Mouse (Mus musculus): ENCODE results near the gene Tgfb1. TPM values are rescaled to one million over a fixed set of nuclear protein-coding genes. Genes with fewer than 3 reads are reported as not detected.

Gene Tgfb1
- polyA plus RNA-seq, 1 experiment from 2014 or later: 1.8 TPM

DNA sequence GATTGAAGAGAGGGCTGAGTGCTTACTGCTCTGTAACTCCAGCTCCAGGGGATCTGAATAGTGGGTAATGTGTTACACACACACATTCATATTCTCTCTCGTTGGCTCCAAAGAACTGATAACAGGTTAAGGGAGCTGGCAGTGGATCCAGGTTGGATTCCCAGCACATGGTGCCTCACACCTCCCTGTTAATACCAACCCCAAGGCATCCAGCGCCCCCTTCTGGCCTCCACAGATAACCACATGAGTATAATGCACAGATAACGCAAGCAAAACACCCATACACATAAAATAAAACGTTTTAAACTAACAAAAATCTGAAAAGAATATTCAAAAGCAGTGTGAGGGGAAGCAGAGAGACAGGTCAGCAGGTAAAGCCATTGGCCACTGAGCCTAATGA is 14.4 kb upstream of the Tgfb1 start:
- no peak for ATAC-seq
- no peak overlapping the region for H3K4me3 ChIP-seq (ENCODE audit: low read length)
- peaks cover 7% of the 10 kb centered on the region; the same call in 1 of the 2 replicates for H3K4me1 ChIP-seq (ENCODE audit: control insufficient read depth, insufficient read depth, low read length)
- no peak overlapping the region for H3K9ac ChIP-seq (ENCODE audit: low read depth, low read length)
- H3K36me3 ChIP-seq (ENCODE audit: control insufficient read depth, insufficient read depth, low read length): no peaks in the 10 kb centered on the region
- WGBS: 55% methylated on average over 4 of the region's 4 CpGs
- peaks cover 24% of the 10 kb centered on the region for H3K27me3 ChIP-seq (replicated peaks; ENCODE audit: control insufficient read depth, insufficient read depth, low read length)
- no peaks in the 10 kb centered on the region for H3K9me3 ChIP-seq (ENCODE audit: control insufficient read depth, low read length)
- H3K4me2 ChIP-seq (ENCODE audit: low read depth, low read length): no peak overlapping the region
- H3K27ac ChIP-seq (ENCODE audit: low read length): no peak overlapping the region

DNA sequence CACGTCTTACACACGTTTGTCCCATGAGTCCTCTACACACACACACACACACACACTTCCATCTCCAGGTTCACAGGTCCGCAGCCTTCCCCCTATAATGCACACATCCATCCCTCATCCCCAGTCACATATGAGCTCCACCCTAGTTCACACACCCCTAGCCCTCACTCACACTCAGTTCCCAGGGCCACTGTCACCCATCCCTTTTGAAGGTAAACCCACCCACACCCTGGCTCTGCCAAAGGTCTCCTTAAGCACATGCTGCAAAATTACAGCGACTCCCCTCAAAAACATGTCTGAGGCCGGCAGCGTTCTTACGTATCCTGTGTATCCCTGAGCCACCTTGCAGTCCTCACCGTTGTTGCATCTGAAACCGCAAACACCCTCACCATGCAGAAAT is 12.5 kb upstream of the Tgfb1 start:
- H3K4me1 ChIP-seq (ENCODE audit: control insufficient read depth, insufficient read depth, low read length): peaks cover 7% of the 10 kb centered on the region; the same call in 1 of the 2 replicates
- H3K27ac ChIP-seq (ENCODE audit: low read length): no peak overlapping the region
- no peaks in the 10 kb centered on the region for H3K9me3 ChIP-seq (ENCODE audit: control insufficient read depth, low read length)
- peak overlapping the region; percentile 44; the same call in 1 of the 2 replicates for H3K4me3 ChIP-seq (ENCODE audit: low read length)
- peak overlapping the region; percentile 53 for H3K9ac ChIP-seq (ENCODE audit: low read depth, low read length)
- no peaks in the 10 kb centered on the region for H3K36me3 ChIP-seq (ENCODE audit: control insufficient read depth, insufficient read depth, low read length)
- 21% methylated on average over 9 of the region's 9 CpGs for whole genome bisulfite sequencing
- H3K27me3 ChIP-seq (replicated peaks; ENCODE audit: control insufficient read depth, insufficient read depth, low read length): peaks cover 24% of the 10 kb centered on the region
- no peak for ATAC-seq
- peak overlapping the region; percentile 62; the same call in 1 of the 2 replicates for H3K4me2 ChIP-seq (ENCODE audit: low read depth, low read length)

DNA sequence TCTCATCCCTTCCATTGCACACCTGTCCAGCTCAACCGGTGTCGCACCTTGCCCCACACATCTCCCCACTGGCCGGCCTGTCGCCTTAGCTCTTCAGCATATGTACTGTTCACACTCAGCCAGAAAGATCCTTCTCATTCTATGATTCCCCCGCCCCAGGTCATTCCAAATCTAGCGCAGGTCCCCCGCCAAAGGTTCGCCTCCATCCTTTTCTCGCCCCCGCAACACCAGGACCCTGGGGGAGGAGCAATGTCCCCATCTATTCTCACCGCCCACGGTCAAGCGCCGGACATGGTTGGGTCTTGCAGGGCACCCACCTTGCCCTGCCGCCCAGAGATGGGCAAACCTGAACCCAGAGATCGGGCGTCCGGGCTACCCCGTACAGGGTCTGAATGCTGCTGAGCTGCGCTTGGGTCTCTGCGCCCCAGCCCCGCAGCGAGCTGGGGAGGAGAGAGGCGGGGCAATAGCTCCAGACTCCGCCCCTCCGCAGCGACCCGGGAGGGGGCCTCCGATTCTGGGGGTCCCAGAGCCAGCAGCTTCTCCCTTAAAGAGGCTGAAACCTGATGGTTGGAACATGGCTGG is 12.0 kb upstream of the Tgfb1 start, which contains the start of gene Tmem91:
TSS of gene Tmem91 (minus strand) at position 448 of the 582 bp plus-strand sequence.
- peaks cover 24% of the 10 kb centered on the region for H3K27me3 ChIP-seq (replicated peaks; ENCODE audit: control insufficient read depth, insufficient read depth, low read length)
- H3K4me2 ChIP-seq (ENCODE audit: low read depth, low read length): peak within 1 kb of the TSS; percentile 62
- no peaks in the 10 kb centered on the region for H3K36me3 ChIP-seq (ENCODE audit: control insufficient read depth, insufficient read depth, low read length)
- H3K9ac ChIP-seq (ENCODE audit: low read depth, low read length): peak within 1 kb of the TSS; percentile 53
- H3K4me1 ChIP-seq (ENCODE audit: control insufficient read depth, insufficient read depth, low read length): peaks cover 7% of the 10 kb centered on the region; the same call in 1 of the 2 replicates
- no peaks in the 10 kb centered on the region for H3K9me3 ChIP-seq (ENCODE audit: control insufficient read depth, low read length)
- WGBS: 2% methylated on average over 29 of the region's 29 CpGs
- ATAC-seq: no peak
- peak within 1 kb of the TSS; percentile 44 for H3K4me3 ChIP-seq (ENCODE audit: low read length)
- no peak within 1 kb of the TSS for H3K27ac ChIP-seq (ENCODE audit: low read length)

- no peaks in the 10 kb centered on the region for H3K36me3 ChIP-seq (ENCODE audit: control insufficient read depth, insufficient read depth, low read length)
- H3K9me3 ChIP-seq (ENCODE audit: control insufficient read depth, low read length): no peaks in the 10 kb centered on the region
- peaks cover 24% of the 10 kb centered on the region for H3K27me3 ChIP-seq (replicated peaks; ENCODE audit: control insufficient read depth, insufficient read depth, low read length)
- no peak for ATAC-seq
- no peak overlapping the region for H3K9ac ChIP-seq (ENCODE audit: low read depth, low read length)
- H3K27ac ChIP-seq (ENCODE audit: low read length): no peak overlapping the region
- peaks cover 11% of the 10 kb centered on the region; the same call in 1 of the 2 replicates for H3K4me1 ChIP-seq (ENCODE audit: control insufficient read depth, insufficient read depth, low read length)
- H3K4me2 ChIP-seq (ENCODE audit: low read depth, low read length): no peak overlapping the region
- no peak overlapping the region; the same call in 1 of the 2 replicates for H3K4me3 ChIP-seq (ENCODE audit: low read length)
- WGBS: 39% methylated on average over 6 of the region's 6 CpGs
Measured at GRCm38 (mm10) chr7:25675405-25675804, 11.4 kb upstream of the Tgfb1 start.

- H3K36me3 ChIP-seq (ENCODE audit: control insufficient read depth, insufficient read depth, low read length): no peaks in the 10 kb centered on the region
- no peak overlapping the region for H3K9ac ChIP-seq (ENCODE audit: low read depth, low read length)
- no peaks in the 10 kb centered on the region for H3K9me3 ChIP-seq (ENCODE audit: control insufficient read depth, low read length)
- no peak overlapping the region for H3K27ac ChIP-seq (ENCODE audit: low read length)
- H3K4me3 ChIP-seq (ENCODE audit: low read length): no peak overlapping the region
- H3K4me2 ChIP-seq (ENCODE audit: low read depth, low read length): no peak overlapping the region
- WGBS: 51% methylated on average over 15 of the region's 15 CpGs
- peaks cover 14% of the 10 kb centered on the region; the same call in 1 of the 2 replicates for H3K4me1 ChIP-seq (ENCODE audit: control insufficient read depth, insufficient read depth, low read length)
- ATAC-seq: no peak
- H3K27me3 ChIP-seq (replicated peaks; ENCODE audit: control insufficient read depth, insufficient read depth, low read length): peaks cover 24% of the 10 kb centered on the region
Measured at GRCm38 (mm10) chr7:25676085-25676781, 10.6 kb upstream of the Tgfb1 start.

- H3K27ac ChIP-seq (ENCODE audit: low read length): no peak overlapping the region
- no peaks in the 10 kb centered on the region for H3K36me3 ChIP-seq (ENCODE audit: control insufficient read depth, insufficient read depth, low read length)
- peaks cover 15% of the 10 kb centered on the region; the same call in 1 of the 2 replicates for H3K4me1 ChIP-seq (ENCODE audit: control insufficient read depth, insufficient read depth, low read length)
- WGBS: 86% methylated on average over 7 of the region's 7 CpGs
- H3K27me3 ChIP-seq (replicated peaks; ENCODE audit: control insufficient read depth, insufficient read depth, low read length): peaks cover 24% of the 10 kb centered on the region
- no peak overlapping the region for H3K4me2 ChIP-seq (ENCODE audit: low read depth, low read length)
- no peaks in the 10 kb centered on the region for H3K9me3 ChIP-seq (ENCODE audit: control insufficient read depth, low read length)
- no peak overlapping the region for H3K4me3 ChIP-seq (ENCODE audit: low read length)
- no peak overlapping the region for H3K9ac ChIP-seq (ENCODE audit: low read depth, low read length)
- no peak for ATAC-seq
Measured at GRCm38 (mm10) chr7:25677013-25677412, 9.8 kb upstream of the Tgfb1 start.

GRCm38 (mm10) chr7:25679971-25680370 is 6.8 kb upstream of the Tgfb1 start:
- Histone ChIP-seq H3K4me2 (ENCODE audit: low read depth, low read length) (peak overlapping the region; percentile 81), H3K36me3 (ENCODE audit: control insufficient read depth, insufficient read depth, low read length) (no peaks in the 10 kb centered on the region), H3K9me3 (ENCODE audit: control insufficient read depth, low read length) (no peaks in the 10 kb centered on the region), H3K9ac (ENCODE audit: low read depth, low read length) (peak overlapping the region; percentile 76), H3K4me3 (ENCODE audit: low read length) (peak overlapping the region; percentile 75), H3K4me1 (ENCODE audit: control insufficient read depth, insufficient read depth, low read length) (peaks cover 15% of the 10 kb centered on the region; the same call in 1 of the 2 replicates), H3K27me3 (replicated peaks; ENCODE audit: control insufficient read depth, insufficient read depth, low read length) (peaks cover 7% of the 10 kb centered on the region), H3K27ac (ENCODE audit: low read length) (peak overlapping the region; percentile 92)
- ATAC-seq: no peak
- 6% methylated on average over 6 of the region's 6 CpGs for WGBS

DNA sequence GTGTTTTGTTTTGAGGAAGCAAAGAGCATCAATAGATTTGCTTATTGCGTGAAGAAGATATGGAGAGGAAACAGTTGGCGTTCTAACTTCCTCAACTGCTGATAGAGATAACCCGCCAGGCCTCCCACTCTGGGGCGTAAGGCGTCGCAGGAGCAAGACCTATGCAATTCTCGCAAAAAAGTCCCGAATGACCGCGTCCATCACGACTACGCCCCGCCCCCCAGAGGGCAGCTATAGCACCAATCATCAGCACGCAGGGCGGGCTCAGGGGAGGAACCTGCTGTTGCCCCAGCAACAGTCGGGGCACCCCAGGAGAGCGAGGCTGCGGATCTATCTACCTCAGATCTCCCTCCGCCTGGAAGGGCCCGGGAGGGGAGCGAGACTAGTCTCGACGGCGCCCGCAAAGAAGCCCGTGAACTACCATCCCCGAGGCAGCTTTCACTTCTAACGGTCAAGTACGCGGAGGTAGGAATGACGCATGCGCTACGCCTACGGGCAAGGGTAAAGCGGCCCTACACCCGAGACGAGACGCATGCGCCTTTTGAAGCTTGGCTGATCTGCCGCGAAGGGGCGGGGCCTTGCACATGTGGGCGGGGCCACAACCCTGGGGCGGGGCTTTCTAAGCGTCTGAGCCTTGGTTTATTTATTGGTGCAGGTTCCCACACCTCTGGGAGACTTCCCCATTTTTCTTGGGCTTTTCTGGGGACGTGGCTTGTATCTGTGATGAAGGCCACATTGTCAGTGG is 6.1 kb upstream of the Tgfb1 start, which contains the start of gene B9d2:
TSS of gene B9d2 (plus strand) at position 267 of the 745 bp plus-strand sequence.
- peak within 1 kb of the TSS; percentile 92 for H3K27ac ChIP-seq (ENCODE audit: low read length)
- under 1% methylated on average over 46 of the region's 46 CpGs for WGBS
- peak within 1 kb of the TSS; percentile 75 for H3K4me3 ChIP-seq (ENCODE audit: low read length)
- H3K4me2 ChIP-seq (ENCODE audit: low read depth, low read length): peak within 1 kb of the TSS; percentile 81
- H3K4me1 ChIP-seq (ENCODE audit: control insufficient read depth, insufficient read depth, low read length): peaks cover 17% of the 10 kb centered on the region; the same call in 1 of the 2 replicates
- no peaks in the 10 kb centered on the region for H3K36me3 ChIP-seq (ENCODE audit: control insufficient read depth, insufficient read depth, low read length)
- H3K27me3 ChIP-seq (replicated peaks; ENCODE audit: control insufficient read depth, insufficient read depth, low read length): 0 out of 2 replicates have a peak, but pooled peaks cover under 1% of the 10 kb centered on the region
- no peaks in the 10 kb centered on the region for H3K9me3 ChIP-seq (ENCODE audit: control insufficient read depth, low read length)
- peak; percentile 98 for ATAC-seq
- peak within 1 kb of the TSS; percentile 76 for H3K9ac ChIP-seq (ENCODE audit: low read depth, low read length)
